Mouse (Mus musculus): ENCODE data around the gene Ulk4. TPM values are rescaled to one million over a fixed set of nuclear protein-coding genes. Genes with fewer than 3 reads are reported as not detected.
"Not testable (repeated sequence)": the region's sequence is repeated elsewhere in the genome, so short reads cannot be mapped to it uniquely, and the experiment has no call there.

The Ulk4 gene
- polyA plus RNA-seq, 1 experiment from 2014 or later = 134 TPM

- H3K9me3 ChIP-seq (ENCODE audit: control insufficient read depth, low read depth, low read length) = no peaks in the 10 kb centered on the region
- no peak overlapping the region for H3K4me3 ChIP-seq (ENCODE audit: low read depth, low read length)
- H3K36me3 ChIP-seq (ENCODE audit: control insufficient read depth, insufficient read depth, low read length) = no peaks in the 10 kb centered on the region
- peaks cover 13% of the 10 kb centered on the region for H3K4me1 ChIP-seq (ENCODE audit: control insufficient read depth, insufficient read depth, low read length)
- H3K4me2 ChIP-seq (replicated peaks; ENCODE audit: low read depth, low read length) = no peak overlapping the region
- H3K27me3 ChIP-seq (ENCODE audit: control insufficient read depth, insufficient read depth, low read length) = no peaks in the 10 kb centered on the region
- peak overlapping the region; percentile 86 for H3K27ac ChIP-seq (ENCODE audit: low read length)
- no peak overlapping the region for H3K9ac ChIP-seq (replicated peaks; ENCODE audit: low read depth, low read length)
- WGBS = 59% methylated on average over 5 of the region's 5 CpGs
- ATAC-seq (ENCODE audit: insufficient number of reproducible peaks, insufficient read depth, low FRiP score, low read depth) = peak; percentile 90
Observed at GRCm38 (mm10) chr9:120919130-120919529, 357.9 kb downstream of the Ulk4 start.

- Histone ChIP-seq H3K9me3 (ENCODE audit: control insufficient read depth, low read depth, low read length) (no peaks in the 10 kb centered on the region), H3K27ac (ENCODE audit: low read length) (peak overlapping the region; percentile 86), H3K4me3 (ENCODE audit: low read depth, low read length) (no peak overlapping the region), H3K4me2 (replicated peaks; ENCODE audit: low read depth, low read length) (0 out of 2 replicates have a peak overlapping the region, but pooled peaks have one; percentile 0), H3K9ac (replicated peaks; ENCODE audit: low read depth, low read length) (0 out of 2 replicates have a peak overlapping the region, but pooled peaks have one; percentile 14), H3K27me3 (ENCODE audit: control insufficient read depth, insufficient read depth, low read length) (no peaks in the 10 kb centered on the region), H3K36me3 (ENCODE audit: control insufficient read depth, insufficient read depth, low read length) (no peaks in the 10 kb centered on the region), H3K4me1 (ENCODE audit: control insufficient read depth, insufficient read depth, low read length) (peaks cover 13% of the 10 kb centered on the region)
- WGBS = 18% methylated on average over 6 of the region's 6 CpGs
- peak; percentile 64; the same call in 1 of the 2 replicates for ATAC-seq (ENCODE audit: insufficient number of reproducible peaks, insufficient read depth, low FRiP score, low read depth)
Observed at GRCm38 (mm10) chr9:120918642-120919041, 358.4 kb downstream of the Ulk4 start.

GRCm38 (mm10) chr9:120918211-120918610 lies 358.8 kb downstream of the Ulk4 start:
- Histone ChIP-seq H3K4me2 (replicated peaks; ENCODE audit: low read depth, low read length) (0 out of 2 replicates have a peak overlapping the region, but pooled peaks have one; percentile 0), H3K27me3 (ENCODE audit: control insufficient read depth, insufficient read depth, low read length) (no peaks in the 10 kb centered on the region), H3K9ac (replicated peaks; ENCODE audit: low read depth, low read length) (0 out of 2 replicates have a peak overlapping the region, but pooled peaks have one; percentile 14), H3K36me3 (ENCODE audit: control insufficient read depth, insufficient read depth, low read length) (no peaks in the 10 kb centered on the region), H3K4me3 (ENCODE audit: low read depth, low read length) (no peak overlapping the region), H3K4me1 (ENCODE audit: control insufficient read depth, insufficient read depth, low read length) (peaks cover 13% of the 10 kb centered on the region), H3K9me3 (ENCODE audit: control insufficient read depth, low read depth, low read length) (no peaks in the 10 kb centered on the region), H3K27ac (ENCODE audit: low read length) (peak overlapping the region; percentile 86)
- WGBS = 58% methylated on average over 5 of the region's 5 CpGs
- ATAC-seq (ENCODE audit: insufficient number of reproducible peaks, insufficient read depth, low FRiP score, low read depth) = no peak

GRCm38 (mm10) chr9:120917619-120918018 lies 359.4 kb downstream of the Ulk4 start:
- H3K4me3 ChIP-seq (ENCODE audit: low read depth, low read length); H3K4me2 ChIP-seq (replicated peaks; ENCODE audit: low read depth, low read length); H3K9ac ChIP-seq (replicated peaks; ENCODE audit: low read depth, low read length); H3K36me3 ChIP-seq (ENCODE audit: control insufficient read depth, insufficient read depth, low read length); ATAC-seq (ENCODE audit: insufficient number of reproducible peaks, insufficient read depth, low FRiP score, low read depth); H3K9me3 ChIP-seq (ENCODE audit: control insufficient read depth, low read depth, low read length); H3K27me3 ChIP-seq (ENCODE audit: control insufficient read depth, insufficient read depth, low read length): not testable (repeated sequence)
- Histone ChIP-seq H3K27ac (ENCODE audit: low read length) (peak overlapping the region; percentile 86; the same call in 1 of the 2 replicates), H3K4me1 (ENCODE audit: control insufficient read depth, insufficient read depth, low read length) (peaks cover 13% of the 10 kb centered on the region)
- WGBS = 97% methylated on average over 2 of the region's 2 CpGs

GRCm38 (mm10) chr9:120914877-120915459 lies 362.0 kb downstream of the Ulk4 start:
- 80% methylated on average over 14 of the region's 14 CpGs for WGBS

GRCm38 (mm10) chr9:120914429-120914828 lies 362.6 kb downstream of the Ulk4 start:
- Histone ChIP-seq H3K27me3 (ENCODE audit: control insufficient read depth, insufficient read depth, low read length) (no peaks in the 10 kb centered on the region), H3K4me3 (ENCODE audit: low read depth, low read length) (no peak overlapping the region), H3K4me1 (ENCODE audit: control insufficient read depth, insufficient read depth, low read length) (peaks cover 13% of the 10 kb centered on the region), H3K9me3 (ENCODE audit: control insufficient read depth, low read depth, low read length) (no peaks in the 10 kb centered on the region), H3K9ac (replicated peaks; ENCODE audit: low read depth, low read length) (no peak overlapping the region), H3K4me2 (replicated peaks; ENCODE audit: low read depth, low read length) (no peak overlapping the region), H3K27ac (ENCODE audit: low read length) (no peak overlapping the region), H3K36me3 (ENCODE audit: control insufficient read depth, insufficient read depth, low read length) (no peaks in the 10 kb centered on the region)
- WGBS = 79% methylated on average over 4 of the region's 4 CpGs
- no peak for ATAC-seq (ENCODE audit: insufficient number of reproducible peaks, insufficient read depth, low FRiP score, low read depth)

More at GRCm38 (mm10) chr9:120914877-120915459, 362.0 kb downstream of the Ulk4 start:
- H3K4me3 ChIP-seq (ENCODE audit: low read depth, low read length) = no peak overlapping the region
- H3K27ac ChIP-seq (ENCODE audit: low read length) = no peak overlapping the region
- no peak overlapping the region for H3K4me2 ChIP-seq (replicated peaks; ENCODE audit: low read depth, low read length)
- no peaks in the 10 kb centered on the region for H3K36me3 ChIP-seq (ENCODE audit: control insufficient read depth, insufficient read depth, low read length)
- H3K27me3 ChIP-seq (ENCODE audit: control insufficient read depth, insufficient read depth, low read length) = no peaks in the 10 kb centered on the region
- H3K9ac ChIP-seq (replicated peaks; ENCODE audit: low read depth, low read length) = no peak overlapping the region
- H3K9me3 ChIP-seq (ENCODE audit: control insufficient read depth, low read depth, low read length) = no peaks in the 10 kb centered on the region
- no peak for ATAC-seq (ENCODE audit: insufficient number of reproducible peaks, insufficient read depth, low FRiP score, low read depth)
- H3K4me1 ChIP-seq (ENCODE audit: control insufficient read depth, insufficient read depth, low read length) = peaks cover 13% of the 10 kb centered on the region

GRCm38 (mm10) chr9:120913152-120913551 lies 363.8 kb downstream of the Ulk4 start:
- H3K4me1 ChIP-seq (ENCODE audit: control insufficient read depth, insufficient read depth, low read length) = peaks cover 2% of the 10 kb centered on the region; the same call in 1 of the 2 replicates
- H3K27me3 ChIP-seq (ENCODE audit: control insufficient read depth, insufficient read depth, low read length) = no peaks in the 10 kb centered on the region
- H3K27ac ChIP-seq (ENCODE audit: low read length) = no peak overlapping the region
- H3K36me3 ChIP-seq (ENCODE audit: control insufficient read depth, insufficient read depth, low read length) = no peaks in the 10 kb centered on the region
- H3K4me2 ChIP-seq (replicated peaks; ENCODE audit: low read depth, low read length) = no peak overlapping the region
- no peak overlapping the region for H3K4me3 ChIP-seq (ENCODE audit: low read depth, low read length)
- 71% methylated on average over 13 of the region's 13 CpGs for WGBS
- no peak for ATAC-seq (ENCODE audit: insufficient number of reproducible peaks, insufficient read depth, low FRiP score, low read depth)
- H3K9ac ChIP-seq (replicated peaks; ENCODE audit: low read depth, low read length) = no peak overlapping the region
- H3K9me3 ChIP-seq (ENCODE audit: control insufficient read depth, low read depth, low read length) = no peaks in the 10 kb centered on the region

GRCm38 (mm10) chr9:120908461-120908860 lies 368.5 kb downstream of the Ulk4 start:
- Histone ChIP-seq H3K27ac (ENCODE audit: low read length) (no peak overlapping the region), H3K27me3 (ENCODE audit: control insufficient read depth, insufficient read depth, low read length) (no peaks in the 10 kb centered on the region), H3K9ac (replicated peaks; ENCODE audit: low read depth, low read length) (no peak overlapping the region), H3K9me3 (ENCODE audit: control insufficient read depth, low read depth, low read length) (no peaks in the 10 kb centered on the region), H3K36me3 (ENCODE audit: control insufficient read depth, insufficient read depth, low read length) (no peaks in the 10 kb centered on the region), H3K4me3 (ENCODE audit: low read depth, low read length) (no peak overlapping the region), H3K4me2 (replicated peaks; ENCODE audit: low read depth, low read length) (no peak overlapping the region), H3K4me1 (ENCODE audit: control insufficient read depth, insufficient read depth, low read length) (no peaks in the 10 kb centered on the region)
- ATAC-seq (ENCODE audit: insufficient number of reproducible peaks, insufficient read depth, low FRiP score, low read depth) = no peak
- WGBS = 84% methylated on average over 6 of the region's 6 CpGs
